ENCODE assay signal across 8 mouse cellular contexts in genomic region chr2:33316516-33316915, GRCm38 (mm10). TPM values are rescaled to one million over a fixed set of nuclear protein-coding genes. Genes with fewer than 3 reads are reported as not detected.
DNase-seq lines count a peak whose midpoint lies in the region; ATAC-seq and TF ChIP-seq lines count a peak whose summit lies in the region.

No protein-coding gene starts in this region.

- H3K4me2 ChIP-seq in hindbrain, embryonic 11.5 days (replicated peaks; ENCODE audit: low read depth, low read length), result no peak overlapping the region

- no peak overlapping the region; the same call in 1 of the 2 replicates for H3K9ac ChIP-seq in hindbrain, embryonic 11.5 days (ENCODE audit: low read depth, low read length)

- H3K4me1 ChIP-seq in hindbrain, embryonic 11.5 days (replicated peaks; ENCODE audit: control insufficient read depth, insufficient read depth, low read length), result peaks cover 7% of the 10 kb centered on the region

- TF ChIP-seq CTCF in Patski (IDR thresholded peaks at IDR 0.05), result peak; percentile 98

- H3K4me3 ChIP-seq in hindbrain, embryonic 11.5 days (ENCODE audit: low read depth, low read length), result no peak overlapping the region

- no peaks in the 10 kb centered on the region for H3K27me3 ChIP-seq in Patski
- H3K27me3 ChIP-seq in hindbrain, embryonic 11.5 days (ENCODE audit: control insufficient read depth, insufficient read depth, low read length), result no peaks in the 10 kb centered on the region; the same call in 1 of the 2 replicates

- H3K27ac ChIP-seq in hindbrain, embryonic 11.5 days (ENCODE audit: low read depth, low read length), result no peak overlapping the region

- H3K9me3 ChIP-seq in hindbrain, embryonic 11.5 days (ENCODE audit: control insufficient read depth, low read length), result no peaks in the 10 kb centered on the region

- ATAC-seq in Patski, result peak; percentile 91
- peak; percentile 91 for ATAC-seq in hindbrain, embryonic 11.5 days (ENCODE audit: low FRiP score)

- WGBS in hindbrain, embryonic 11.5 days, result 14% methylated on average over 7 of the region's 7 CpGs

- CTCF ChIA-PET in Patski (lab: Charles Lee), result interaction anchor here (0.6 to 7.4 kb wide), 13 partner anchors 9 to 161 kb away, joined by 3 to 62 read pairs (median 4); no protein-coding TSS in a partner anchor

- no peaks in the 10 kb centered on the region for H3K36me3 ChIP-seq in hindbrain, embryonic 11.5 days (ENCODE audit: control insufficient read depth, insufficient read depth, low read length)

- DNase-seq in Patski (ENCODE audit: low read depth, low spot score), result peak; percentile 97
- peak; percentile 66 to 78 for DNase-seq in cerebellum, postnatal 14 days
- peak; percentile 64 to 65 for DNase-seq in frontal cortex, postnatal 10 days (ENCODE audit: low spot score in 2 of 2)
- DNase-seq in hindbrain, embryonic 11.5 days (ENCODE audit: low spot score), result peak; percentile 83
- DNase-seq in layer of hippocampus, postnatal 14 days (ENCODE audit: low spot score in 2 of 2), result peak; percentile 64 to 71
- peak; percentile 83 for DNase-seq in lung, postnatal 36 days
- DNase-seq in right cerebral cortex, adult 18-20 months, result peak; percentile 64
- DNase-seq in urinary bladder, postnatal 14 days (ENCODE audit: low spot score), result peak; percentile 85

- in situ Hi-C loops in Patski (cut with MboI; ENCODE audit: low pct_unique_long_range_greater_than_20kb), result loop anchor here (5.0 to 10.0 kb wide), 4 partner anchors 36 to 162 kb away; no protein-coding TSS in a partner anchor

- POLR2A ChIA-PET in Patski (lab: Charles Lee), result interaction anchor here (1.3 kb wide), 1 partner anchor 96 kb away, joined by 3 read pairs; no protein-coding TSS in a partner anchor

RNA-seq across cellular contexts. Expression of gene Ralgps1, which starts 54.8 kb away (rescaled TPM):
- polyA plus RNA-seq in Patski (2021), result 13.7 TPM
- polyA plus RNA-seq in hindbrain, embryonic 11.5 days (2014; fragmentation: Nextera tagmentation; extraction: Ambion mirVana), result 19.0 and 20.6 TPM in 2 replicates
- total RNA-seq in layer of hippocampus, postnatal 14 days (2021), result 10 to 100 TPM; 63.8 to 64.1 TPM
